Mouse (Mus musculus): ENCODE results near the gene Tradd.
A peak's percentile ranks its signal among the peaks of the same experiment; 100 is the strongest.

Tradd gene

GRCm38 (mm10) chr8:105270101-105270915 lies 5.9 kb upstream of the Tradd start:
- DNase-seq (ENCODE audit: low spot score): no peak

GRCm38 (mm10) chr8:105269461-105269947 lies 5.1 kb upstream of the Tradd start, which contains the start of gene Hsf4:
Gene Hsf4, plus strand, starts transcription at chr8:105269801.
- DNase-seq (ENCODE audit: low spot score): no peak

GRCm38 (mm10) chr8:105269075-105269458 lies 4.7 kb upstream of the Tradd start:
- DNase-seq (ENCODE audit: low spot score): no peak

- DNase-seq (ENCODE audit: low spot score): no peak
Measured at GRCm38 (mm10) chr8:105268342-105269074, 4.1 kb upstream of the Tradd start.

- no peak for DNase-seq (ENCODE audit: low spot score)
Measured at GRCm38 (mm10) chr8:105266775-105267174, 2.4 kb upstream of the Tradd start.

GRCm38 (mm10) chr8:105265128-105265527 lies 719 bp upstream of the Tradd start:
- DNase-seq (ENCODE audit: low spot score): no peak

GRCm38 (mm10) chr8:105263244-105263912 lies 1.0 kb downstream of the Tradd start:
- DNase-seq (ENCODE audit: low spot score): no peak

GRCm38 (mm10) chr8:105261326-105261980 lies 3.0 kb downstream of the Tradd start:
- no peak for DNase-seq (ENCODE audit: low spot score)

GRCm38 (mm10) chr8:105260371-105261099 lies 3.9 kb downstream of the Tradd start:
- DNase-seq (ENCODE audit: low spot score): no peak

- peak; percentile 73 for DNase-seq (ENCODE audit: low spot score)
Measured at GRCm38 (mm10) chr8:105259721-105260320, 4.6 kb downstream of the Tradd start.

GRCm38 (mm10) chr8:105258911-105259720 lies 5.3 kb downstream of the Tradd start:
- DNase-seq (ENCODE audit: low spot score): no peak

GRCm38 (mm10) chr8:105257318-105258114 lies 6.9 kb downstream of the Tradd start:
- no peak for DNase-seq (ENCODE audit: low spot score)

- DNase-seq (ENCODE audit: low spot score): peak; percentile 68
Measured at GRCm38 (mm10) chr8:105254966-105255350, 9.5 kb downstream of the Tradd start, which contains the start of gene B3gnt9. Gene B3gnt9, minus strand, starts transcription at chr8:105255153.

- DNase-seq (ENCODE audit: low spot score): peak; percentile 86
Measured at GRCm38 (mm10) chr8:105254152-105254965, 10.1 kb downstream of the Tradd start.

- DNase-seq (ENCODE audit: low spot score): no peak
Measured at GRCm38 (mm10) chr8:105253766-105254151, 10.7 kb downstream of the Tradd start.

GRCm38 (mm10) chr8:105252680-105253537 lies 11.5 kb downstream of the Tradd start:
- no peak for DNase-seq (ENCODE audit: low spot score)

- DNase-seq (ENCODE audit: low spot score): no peak
Measured at GRCm38 (mm10) chr8:105251954-105252353, 12.5 kb downstream of the Tradd start.

Data from ovary, postnatal 14 days (tissue).